Mouse (Mus musculus) heart, adult 2 months (tissue): ENCODE results near the gene Tex264.

Source experiments
- CTCF ChIP-seq: fragments of 200-600 bp; IDR thresholded peaks from 2 replicates; pipeline ENCODE4 v1.8.1; 2022; ENCODE audit warnings: antibody characterized with exemption, mild to moderate bottlenecking, moderate library complexity
- EP300 ChIP-seq: fragments of 200-500 bp; IDR thresholded peaks from 2 replicates; pipeline ENCODE4 v1.6.1; 2011; ENCODE audit warnings: low read depth, low read length, control low read depth; ENCODE audit not compliant: insufficient read depth
- POLR2A ChIP-seq: fragments of 200-500 bp; IDR thresholded peaks from 2 replicates; pipeline ENCODE4 v1.6.1; 2011; ENCODE audit warnings: mild to moderate bottlenecking, low read depth, low read length, control low read depth; ENCODE audit not compliant: insufficient read depth

- TF ChIP-seq POLR2A (no peak), EP300 (no peak), CTCF (no peak)
These were observed 38.5 kb downstream of the Tex264 start for GRCm38 (mm10) chr9:106647226-106647625.
